7 mouse cellular contexts compared by ENCODE assay signal in genomic region chr5:137782776-137783522, GRCm38 (mm10). TPM values are rescaled to one million over a fixed set of nuclear protein-coding genes. Genes with fewer than 3 reads are reported as not detected.
DNase-seq lines count a peak whose midpoint lies in the region; ATAC-seq and TF ChIP-seq lines count a peak whose summit lies in the region.

No protein-coding gene starts in this region.

- no peak for DNase-seq in layer of hippocampus, adult 2 months (ENCODE audit: low spot score in 2 of 2)
- no peak for DNase-seq in layer of hippocampus, adult 18-20 months (ENCODE audit: low spot score in 2 of 2)
- DNase-seq in forebrain, embryonic 11.5 days (ENCODE audit: low spot score), result peak; percentile 55
- DNase-seq in induced T-regulatory cell, adult 2 months (ENCODE audit: low read depth), result peak; percentile 16
- DNase-seq in gastrocnemius, adult 8-10 months (ENCODE audit: low spot score in 2 of 2), result no peak
- no peak for DNase-seq in adrenal gland, adult 2 months

- H3K27me3 ChIP-seq in forebrain, embryonic 11.5 days (ENCODE audit: control insufficient read depth, insufficient read depth, low read length), result no peaks in the 10 kb centered on the region
- H3K27me3 ChIP-seq in myocyte (ENCODE audit: control insufficient read depth, insufficient read depth, insufficient read length), result no peaks in the 10 kb centered on the region

- no peak for ATAC-seq in forebrain, embryonic 11.5 days (replicated peaks; ENCODE audit: low FRiP score)

- H3K4me1 ChIP-seq in forebrain, embryonic 11.5 days (replicated peaks; ENCODE audit: control insufficient read depth, insufficient read depth, low read length), result peaks cover 34% of the 10 kb centered on the region

- peaks cover 24% of the 10 kb centered on the region for H3K79me2 ChIP-seq in myocyte (ENCODE audit: control insufficient read depth, insufficient read depth)

- H3K4me2 ChIP-seq in forebrain, embryonic 11.5 days (ENCODE audit: low read depth, low read length, severe bottlenecking), result peak overlapping the region; percentile 90; the same call in 1 of the 2 replicates
- peak overlapping the region; percentile 89 for H3K4me2 ChIP-seq in myocyte (ENCODE audit: low read depth)

- TF ChIP-seq CTCF in layer of hippocampus, adult 2 months (conservative IDR thresholded peaks at IDR 0.05), result no peak

- TF ChIP-seq POLR2A in myocyte (IDR thresholded peaks at IDR 0.05; ENCODE audit: insufficient read length, low read depth), result no peak

- H3K27ac ChIP-seq in layer of hippocampus, adult 2 months, result peak overlapping the region; percentile 98; the same call in 1 of the 2 replicates
- no peak overlapping the region for H3K27ac ChIP-seq in forebrain, embryonic 11.5 days (ENCODE audit: low read depth, low read length)

- peak overlapping the region; percentile 92 for H3K9ac ChIP-seq in forebrain, embryonic 11.5 days (ENCODE audit: low read length)

- no peak overlapping the region for H3ac ChIP-seq in myocyte (ENCODE audit: control insufficient read depth, insufficient read length)

- H3K36me3 ChIP-seq in forebrain, embryonic 11.5 days (ENCODE audit: control insufficient read depth, insufficient read depth, low read length), result peaks cover 23% of the 10 kb centered on the region
- H3K36me3 ChIP-seq in myocyte (ENCODE audit: control insufficient read depth, insufficient read depth), result peaks cover 22% of the 10 kb centered on the region

- H3K9me3 ChIP-seq in forebrain, embryonic 11.5 days (ENCODE audit: control insufficient read depth, low read length), result no peaks in the 10 kb centered on the region

- WGBS in forebrain, embryonic 11.5 days, result 87% methylated on average over 13 of the region's 13 CpGs

- H3K4me3 ChIP-seq in layer of hippocampus, adult 2 months, result peak overlapping the region; percentile 79
- H3K4me3 ChIP-seq in forebrain, embryonic 11.5 days (ENCODE audit: low read depth, low read length), result peak overlapping the region; percentile 85; the same call in 1 of the 2 replicates
- no peak overlapping the region for H3K4me3 ChIP-seq in myocyte

TF ChIP-seq in myocyte, 11 proteins besides CTCF, POLR2A, EP300 and RAD21:
- TF ChIP-seq TCF3 (IDR thresholded peaks at IDR 0.05; ENCODE audit: insufficient read length, low read depth), result no peak
- no peak for TF ChIP-seq REST (IDR thresholded peaks at IDR 0.05; ENCODE audit: insufficient read depth, insufficient read length)
- TF ChIP-seq POLR2AphosphoS2 (IDR thresholded peaks at IDR 0.05; ENCODE audit: insufficient read length, low read depth), result no peak
- no peak for TF ChIP-seq MAX (IDR thresholded peaks at IDR 0.05; ENCODE audit: low read depth)
- TF ChIP-seq TCF12 (IDR thresholded peaks at IDR 0.05; ENCODE audit: insufficient read depth, poor library complexity, severe bottlenecking), result no peak
- TF ChIP-seq MYOD1 (IDR thresholded peaks at IDR 0.05; ENCODE audit: control insufficient read depth in 1 of 3, insufficient read length in 2 of 3, low read depth in 2 of 3), result no peak
- no peak for TF ChIP-seq E2F4 (IDR thresholded peaks at IDR 0.05; ENCODE audit: insufficient read depth)
TF ChIP-seq in myocyte: peak in this region for 0.

RNA-seq across cellular contexts. Expression of gene Ppp1r35, which starts 4.3 kb away (rescaled TPM):
- 10 to 100 TPM; 19.8 to 25.4 TPM for total RNA-seq in layer of hippocampus, adult 2 months (2021)
- 10 to 100 TPM; 23.1 to 26.4 TPM for total RNA-seq in layer of hippocampus, adult 18-20 months (2021)
- 72.8 and 77.9 TPM in 2 replicates for polyA plus RNA-seq in forebrain, embryonic 11.5 days (2014; fragmentation: Nextera tagmentation; extraction: Ambion mirVana)
- 40.4 TPM for polyA plus RNA-seq in myocyte (2012; fragmentation: generic; extraction: Trizol)
- 1 to 10 TPM; 4.7 to 6.0 (median 5.3) TPM for total RNA-seq in gastrocnemius, adult 8-10 months (2022)
- 10 to 100 TPM; 16.1 to 40.1 TPM for total RNA-seq in adrenal gland, adult 2 months (2021)
- 61.5 and 83.6 TPM in 2 replicates for polyA plus RNA-seq in adrenal gland, adult 2 months (2012; rRNA removed)

RNA-seq across cellular contexts. Expression of gene Mepce, which starts 4.5 kb away (rescaled TPM):
- total RNA-seq in layer of hippocampus, adult 2 months (2021), result 10 to 100 TPM; 43.6 to 49.2 TPM
- 10 to 100 TPM; 52.1 to 53.6 TPM for total RNA-seq in layer of hippocampus, adult 18-20 months (2021)
- polyA plus RNA-seq in forebrain, embryonic 11.5 days (2014; fragmentation: Nextera tagmentation; extraction: Ambion mirVana), result 11.9 and 12.4 TPM in 2 replicates
- polyA plus RNA-seq in myocyte (2012; fragmentation: generic; extraction: Trizol), result 34.4 TPM
- 10 to 100 TPM; 23.0 to 24.2 (median 23.3) TPM for total RNA-seq in gastrocnemius, adult 8-10 months (2022)
- total RNA-seq in adrenal gland, adult 2 months (2021), result 10 to 100 TPM; 43.9 to 46.4 TPM
- polyA plus RNA-seq in adrenal gland, adult 2 months (2012; rRNA removed), result 29.9 and 35.4 TPM in 2 replicates

RNA-seq across cellular contexts. Expression of gene Zcwpw1, which starts 4.6 kb away (rescaled TPM):
- total RNA-seq in layer of hippocampus, adult 2 months (2021), result 1 to 10 TPM; 5.7 to 8.1 TPM
- 1 to 10 TPM; 6.1 TPM for total RNA-seq in layer of hippocampus, adult 18-20 months (2021)
- 18.1 and 21.2 TPM in 2 replicates for polyA plus RNA-seq in forebrain, embryonic 11.5 days (2014; fragmentation: Nextera tagmentation; extraction: Ambion mirVana)
- 2.2 TPM for polyA plus RNA-seq in myocyte (2012; fragmentation: generic; extraction: Trizol)
- under 1 TPM in 2 of 4 experiments, not detected in 2; 0.24 to 0.31 TPM for total RNA-seq in gastrocnemius, adult 8-10 months (2022)
- 1 to 10 TPM; 2.0 to 2.2 TPM for total RNA-seq in adrenal gland, adult 2 months (2021)
- polyA plus RNA-seq in adrenal gland, adult 2 months (2012; rRNA removed), result 0.38 and 0.56 TPM in 2 replicates

RNA-seq across cellular contexts. Expression of gene Tsc22d4, which starts 37.4 kb away (rescaled TPM):
- 100 to 1,000 TPM; 160 to 174 TPM for total RNA-seq in layer of hippocampus, adult 2 months (2021)
- total RNA-seq in layer of hippocampus, adult 18-20 months (2021), result 100 to 1,000 TPM; 164 to 187 TPM
- polyA plus RNA-seq in forebrain, embryonic 11.5 days (2014; fragmentation: Nextera tagmentation; extraction: Ambion mirVana), result 81.1 and 83.5 TPM in 2 replicates
- polyA plus RNA-seq in myocyte (2012; fragmentation: generic; extraction: Trizol), result 48.1 TPM
- total RNA-seq in gastrocnemius, adult 8-10 months (2022), result 10 to 100 TPM; 39.6 to 68.9 (median 47.7) TPM
- total RNA-seq in adrenal gland, adult 2 months (2021), result 10 to 100 TPM; 82.9 to 89.9 TPM
- polyA plus RNA-seq in adrenal gland, adult 2 months (2012; rRNA removed), result 123 and 136 TPM in 2 replicates

RNA-seq across cellular contexts. Expression of gene Nyap1, which starts 41.5 kb away (rescaled TPM):
- total RNA-seq in layer of hippocampus, adult 2 months (2021), result 10 to 100 TPM; 70.4 to 72.5 TPM
- 10 to 100 TPM; 72.6 to 74.4 TPM for total RNA-seq in layer of hippocampus, adult 18-20 months (2021)
- 3.8 and 4.4 TPM in 2 replicates for polyA plus RNA-seq in forebrain, embryonic 11.5 days (2014; fragmentation: Nextera tagmentation; extraction: Ambion mirVana)
- 2.7 TPM for polyA plus RNA-seq in myocyte (2012; fragmentation: generic; extraction: Trizol)
- total RNA-seq in gastrocnemius, adult 8-10 months (2022), result under 1 TPM in 2 of 4 experiments, not detected in 2; 0.10 to 0.16 TPM
- total RNA-seq in adrenal gland, adult 2 months (2021), result 1 to 10 TPM; 2.2 to 6.0 TPM
- polyA plus RNA-seq in adrenal gland, adult 2 months (2012; rRNA removed), result 7.3 and 8.9 TPM in 2 replicates

Comparison
In these comparisons a context has a peak if more than half of its experiments do, and no peak if none do; other contexts are left out.
1. DNase-seq: peak in forebrain, embryonic 11.5 days (single experiment) and induced T-regulatory cell, adult 2 months (single experiment); none in layer of hippocampus, adult 2 months (0 of 2), layer of hippocampus, adult 18-20 months (0 of 2), gastrocnemius, adult 8-10 months (0 of 2) and adrenal gland, adult 2 months (single experiment).